Mouse (Mus musculus): ENCODE results near the gene Adamts17.

GRCm38 (mm10) chr7:67145748-67146147, 306.2 kb downstream of the Adamts17 start:
- TF ChIP-seq CTCF (IDR thresholded peaks at IDR 0.05; ENCODE audit: low read depth), result no peak
- no peak for TF ChIP-seq EP300 (IDR thresholded peaks at IDR 0.05; ENCODE audit: low read depth)
